Mouse (Mus musculus): ENCODE measurements at regions not wholly inside any gene's neighbourhood (a gene's known extent, or its start where the extent isn't known, plus 50 kb on each side); places are given as distances from the start of the nearest gene placed in this dataset.

- TF ChIP-seq CTCF (IDR thresholded peaks at IDR 0.05; ENCODE audit: low read depth) (no peak), EP300 (IDR thresholded peaks at IDR 0.05; ENCODE audit: low read depth) (no peak)
Observed at GRCm38 (mm10) chr3:38753446-38754205, 133.1 kb upstream of the Fat4 start.

All from liver, embryonic 14.5 days (tissue).